Mouse (Mus musculus) cortical plate, adult 2 months (tissue): ENCODE measurements around the gene Cdca8.

Experiments
- CTCF ChIP-seq: fragments of 200-500 bp; IDR thresholded peaks from 2 replicates; pipeline ENCODE4 v1.5.1; 2011; ENCODE audit warnings: mild to moderate bottlenecking, control low read depth, low read length; ENCODE audit not compliant: insufficient read depth; ENCODE audit errors: extremely low read depth
- POLR2A ChIP-seq: fragments of 200-500 bp; IDR thresholded peaks from 2 replicates; pipeline ENCODE4 v1.6.1; 2011; ENCODE audit warnings: mild to moderate bottlenecking, low read length, control low read depth; ENCODE audit not compliant: insufficient read depth; ENCODE audit errors: extremely low read depth

- TF ChIP-seq POLR2A (no peak), CTCF (no peak)
Observed at GRCm38 (mm10) chr4:124987711-124988097, 48.6 kb upstream of the Cdca8 start.
